Mouse (Mus musculus) retina, postnatal 7 days (tissue): ENCODE results near the gene Srms.
"Not testable (repeated sequence)": the region's sequence is repeated elsewhere in the genome, so short reads cannot be mapped to it uniquely, and the experiment has no call there.

ENCODE experiments used
- DNase-seq: peaks from one replicate; pipeline ENCODE4 v3.0.0-alpha.2; 2012; ENCODE audit warnings: low read depth, low spot score

The Srms gene

GRCm38 (mm10) chr2:181219538-181220216 is 6.7 kb upstream of the Srms start, which contains the start of gene Fndc11:
Fndc11 (plus strand) TSS chr2:181220013.
- no peak for DNase-seq

- no peak for DNase-seq
Measured at GRCm38 (mm10) chr2:181218881-181219485, 6.0 kb upstream of the Srms start.

- no peak for DNase-seq
Measured at GRCm38 (mm10) chr2:181216037-181216436, 3.1 kb upstream of the Srms start.

- no peak for DNase-seq
Measured at GRCm38 (mm10) chr2:181212389-181213020, 480 bp downstream of the Srms start.

GRCm38 (mm10) chr2:181206118-181206517 is 6.9 kb downstream of the Srms start:
- DNase-seq = no peak

- no peak for DNase-seq
Measured at GRCm38 (mm10) chr2:181205678-181206077, 7.3 kb downstream of the Srms start.

GRCm38 (mm10) chr2:181202886-181203285 is 10.1 kb downstream of the Srms start:
- no peak for DNase-seq

GRCm38 (mm10) chr2:181202422-181202821 is 10.6 kb downstream of the Srms start, which contains the start of gene Ptk6:
Ptk6 (minus strand) TSS chr2:181202789.
- DNase-seq = no peak

- no peak for DNase-seq
Measured at GRCm38 (mm10) chr2:181201606-181202005, 11.4 kb downstream of the Srms start.

GRCm38 (mm10) chr2:181196628-181197300 is 16.2 kb downstream of the Srms start:
- DNase-seq = no peak

GRCm38 (mm10) chr2:181193044-181193443 is 19.9 kb downstream of the Srms start:
- DNase-seq = no peak

- no peak for DNase-seq
Measured at GRCm38 (mm10) chr2:181191936-181192335, 21.0 kb downstream of the Srms start.

GRCm38 (mm10) chr2:181191385-181191784 is 21.6 kb downstream of the Srms start:
- not testable (repeated sequence) for DNase-seq

- DNase-seq = no peak
Measured at GRCm38 (mm10) chr2:181189321-181189720, 23.7 kb downstream of the Srms start.

GRCm38 (mm10) chr2:181188681-181189080 is 24.3 kb downstream of the Srms start:
- DNase-seq = no peak

- DNase-seq = peak; percentile 68
Measured at GRCm38 (mm10) chr2:181187121-181188000, 25.6 kb downstream of the Srms start, which contains the start of gene Ppdpf. Ppdpf (plus strand) TSS chr2:181187247.

- DNase-seq = peak; percentile 73
Measured at GRCm38 (mm10) chr2:181186635-181187034, 26.4 kb downstream of the Srms start.

- no peak for DNase-seq
Measured at GRCm38 (mm10) chr2:181180898-181181297, 32.1 kb downstream of the Srms start.

GRCm38 (mm10) chr2:181178471-181178870 is 34.5 kb downstream of the Srms start:
- DNase-seq = no peak

GRCm38 (mm10) chr2:181178015-181178414 is 35.0 kb downstream of the Srms start:
- no peak for DNase-seq

- DNase-seq = no peak
Measured at GRCm38 (mm10) chr2:181174646-181175045, 38.3 kb downstream of the Srms start.
